Mouse (Mus musculus) midbrain, embryonic 11.5 days (tissue): ENCODE data around the gene Dnmt3l. TPM values are rescaled to one million over a fixed set of nuclear protein-coding genes. Genes with fewer than 3 reads are reported as not detected.
A peak's percentile ranks its signal among the peaks of the same experiment; 100 is the strongest.

Experiments used
- ATAC-seq: fragments of 200-750 bp; cut with Nextera tagmentation; 2 replicates; pipeline ENCODE4 v1.8.0; 2017; ENCODE audit warnings: moderate TSS enrichment, moderate library complexity; ENCODE audit not compliant: low FRiP score
- DNase-seq: peaks from one replicate; pipeline ENCODE4 v3.0.0; 2015; ENCODE audit warnings: low spot score; ENCODE audit errors: missing footprints
- H3K27ac ChIP-seq: fragments of 300-500 bp; sonication (generic); 2 replicates; pipeline ENCODE4 v1.5.1; 2014; ENCODE audit warnings: low read depth, low read length
- H3K27me3 ChIP-seq: fragments of 300-500 bp; sonication (generic); 2 replicates; pipeline ENCODE4 v1.6.1; 2014; ENCODE audit warnings: mild to moderate bottlenecking, low read length, moderate library complexity, mixed read lengths; ENCODE audit not compliant: control insufficient read depth, insufficient read depth
- H3K36me3 ChIP-seq: fragments of 300-500 bp; sonication (generic); 2 replicates; pipeline ENCODE4 v1.6.1; 2014; ENCODE audit warnings: mild to moderate bottlenecking, low read length, moderate library complexity, mixed read lengths; ENCODE audit not compliant: control insufficient read depth, insufficient read depth
- H3K4me1 ChIP-seq: fragments of 300-500 bp; sonication (generic); 2 replicates; pipeline ENCODE4 v1.6.1; 2014; ENCODE audit warnings: low read length; ENCODE audit not compliant: control insufficient read depth, insufficient read depth
- H3K4me2 ChIP-seq: fragments of 300-500 bp; sonication (generic); 2 replicates; pipeline ENCODE4 v1.6.1; 2014; ENCODE audit warnings: mild to moderate bottlenecking, moderate library complexity
- H3K4me3 ChIP-seq: fragments of 300-500 bp; sonication (generic); 2 replicates; pipeline ENCODE4 v1.5.1; 2014; ENCODE audit warnings: low read depth, low read length
- H3K9ac ChIP-seq: fragments of 300-500 bp; sonication (generic); 2 replicates; pipeline ENCODE4 v1.6.1; 2014; ENCODE audit warnings: low read length
- H3K9me3 ChIP-seq: fragments of 300-500 bp; sonication (generic); 2 replicates; pipeline ENCODE4 v1.6.1; 2016; ENCODE audit warnings: low read length; ENCODE audit not compliant: control insufficient read depth
- WGBS: fragments of 180-500 bp; shearing (Covaris S2); extraction: QIAGEN DNeasy Blood & Tissue Kit; methylation state at CpG from one replicate; pipeline ENCODE4 v1.1.7; 2014; 5-methylcytosine and 5-hydroxymethylcytosine counted together
- polyA plus RNA-seq: library from polyadenylated mRNA; unstranded; fragments of >200 nt; fragmentation: Nextera tagmentation; extraction: Ambion mirVana; gene quantifications from 2 replicates; pipeline ENCODE4 v1.2.1, GENCODE M21; 2014

Dnmt3l gene
- polyA plus RNA-seq, 1 experiment from 2014 or later, result not detected

GRCm38 (mm10) chr10:78100989-78101780 is 59.4 kb downstream of the Dnmt3l start:
- DNase-seq (peak; percentile 87), ATAC-seq (peak; percentile 77; the same call in 1 of the 2 replicates)
- Histone ChIP-seq H3K27ac (no peak overlapping the region), H3K4me3 (peak overlapping the region; percentile 16; the same call in 1 of the 2 replicates), H3K9me3 (no peaks in the 10 kb centered on the region; the same call in 1 of the 2 replicates), H3K36me3 (no peaks in the 10 kb centered on the region), H3K4me1 (peaks cover 3% of the 10 kb centered on the region; the same call in 1 of the 2 replicates), H3K27me3 (no peaks in the 10 kb centered on the region), H3K4me2 (peak overlapping the region; percentile 43), H3K9ac (peak overlapping the region; percentile 24; the same call in 1 of the 2 replicates)
- 31% methylated on average over 16 of the region's 16 CpGs for WGBS

- no peak overlapping the region for H3K4me2 ChIP-seq
- no peak overlapping the region for H3K4me3 ChIP-seq
- H3K9me3 ChIP-seq, result no peaks in the 10 kb centered on the region
- peaks cover 3% of the 10 kb centered on the region; the same call in 1 of the 2 replicates for H3K4me1 ChIP-seq
- H3K27ac ChIP-seq, result no peak overlapping the region
- ATAC-seq (no peak), DNase-seq (no peak)
- 87% methylated on average over 11 of the region's 11 CpGs for WGBS
- H3K27me3 ChIP-seq, result no peaks in the 10 kb centered on the region
- no peaks in the 10 kb centered on the region for H3K36me3 ChIP-seq
- no peak overlapping the region for H3K9ac ChIP-seq
Measured at GRCm38 (mm10) chr10:78104555-78105490, 63.1 kb downstream of the Dnmt3l start.

GRCm38 (mm10) chr10:78105548-78105947 is 63.8 kb downstream of the Dnmt3l start:
- peaks cover 3% of the 10 kb centered on the region; the same call in 1 of the 2 replicates for H3K4me1 ChIP-seq
- H3K27me3 ChIP-seq, result no peaks in the 10 kb centered on the region
- no peak for ATAC-seq

More at GRCm38 (mm10) chr10:78105548-78105947, 63.8 kb downstream of the Dnmt3l start:
- H3K4me3 ChIP-seq, result no peak overlapping the region
- H3K27ac ChIP-seq, result no peak overlapping the region
- DNase-seq, result no peak
- 88% methylated on average over 12 of the region's 12 CpGs for WGBS
- no peak overlapping the region for H3K9ac ChIP-seq
- no peaks in the 10 kb centered on the region for H3K9me3 ChIP-seq
- H3K4me2 ChIP-seq, result no peak overlapping the region
- no peaks in the 10 kb centered on the region for H3K36me3 ChIP-seq

Other genes with a start within 250 kb of the Dnmt3l start
- not detected in 2 replicates for gene Gm9639, start 246.9 kb upstream of the Dnmt3l start, polyA plus RNA-seq
- not detected in 2 replicates for gene Gm19668, start 242.8 kb upstream of the Dnmt3l start, polyA plus RNA-seq
- gene Gm9507, start 230.1 kb upstream of the Dnmt3l start, polyA plus RNA-seq, result not detected in 2 replicates
- not detected in 2 replicates for gene Gm2696, start 227.3 kb upstream of the Dnmt3l start, polyA plus RNA-seq
- not detected in 2 replicates for gene Krtap10-4, start 214.9 kb upstream of the Dnmt3l start, polyA plus RNA-seq
- not detected in 2 replicates for gene Krtap10-10, start 206.0 kb upstream of the Dnmt3l start, polyA plus RNA-seq
- gene Gm36176, start 195.1 kb upstream of the Dnmt3l start, polyA plus RNA-seq, result not detected in 2 replicates
- not detected in 2 replicates for gene Gm10318, start 189.1 kb upstream of the Dnmt3l start, polyA plus RNA-seq
- not detected in 2 replicates for gene Gm3285, start 180.0 kb upstream of the Dnmt3l start, polyA plus RNA-seq
- gene Lrrc3, start 139.4 kb upstream of the Dnmt3l start, polyA plus RNA-seq, result 2.7 and 2.8 TPM in 2 replicates
- 0.75 and 1.5 TPM in 2 replicates for gene Trpm2, start 71.4 kb upstream of the Dnmt3l start, polyA plus RNA-seq
- gene 1810043G02Rik, start 63.4 kb upstream of the Dnmt3l start, polyA plus RNA-seq, result 32.3 and 36.5 TPM in 2 replicates
- gene Pfkl, start 31.9 kb upstream of the Dnmt3l start, polyA plus RNA-seq, result 96.9 and 103 TPM in 2 replicates
- 0.10 TPM in 1 of 2 replicates, not detected in the other for gene Aire, start 1.7 kb downstream of the Dnmt3l start, polyA plus RNA-seq
- gene Icosl, start 27.4 kb downstream of the Dnmt3l start, polyA plus RNA-seq, result 1.2 and 2.5 TPM in 2 replicates
- gene D10Jhu81e, start 127.8 kb downstream of the Dnmt3l start, polyA plus RNA-seq, result 18.4 and 20.9 TPM in 2 replicates
- 17.2 and 19.0 TPM in 2 replicates for gene Pwp2, start 143.2 kb downstream of the Dnmt3l start, polyA plus RNA-seq
- gene Trappc10, start 202.7 kb downstream of the Dnmt3l start, polyA plus RNA-seq, result 16.7 and 17.5 TPM in 2 replicates